In genomic region chr10:19941063-19941462, GRCm38 (mm10) we compare ENCODE assay signal across 9 mouse cellular contexts. TPM values are rescaled to one million over a fixed set of nuclear protein-coding genes. Genes with fewer than 3 reads are reported as not detected.
DNase-seq lines count a peak whose midpoint lies in the region; TF ChIP-seq lines count a peak whose summit lies in the region.
"Had no signal": no experiment of that assay in that cellular context is flagged by ENCODE, and none has a peak within 500 bp of the region (broad histone marks: within the 10 kb centered on the region; RNA-seq: fewer than 3 reads in every experiment).

No protein-coding gene starts in this region.

- H3K4me1 ChIP-seq in thymus, adult 2 months (replicated peaks; ENCODE audit: control insufficient read depth, insufficient read depth, low read length): peaks cover 21% of the 10 kb centered on the region

- WGBS in thymus, adult 2 months: 13% methylated on average over 6 of the region's 6 CpGs

- H3K27ac ChIP-seq in thymus, adult 2 months (ENCODE audit: control insufficient read depth, insufficient read depth, low read length): no peak overlapping the region
- H3K27ac ChIP-seq: limb, embryonic 15.5 days; stomach, embryonic 15.5 days had no signal

- H3K4me3 ChIP-seq in thymus, adult 2 months (ENCODE audit: control insufficient read depth, insufficient read depth, low read length): no peak overlapping the region
- H3K4me3 ChIP-seq: limb, embryonic 15.5 days; stomach, embryonic 15.5 days had no signal

- no peaks in the 10 kb centered on the region for H3K27me3 ChIP-seq in thymus, adult 2 months (ENCODE audit: control insufficient read depth, insufficient read depth, low read length)
- H3K27me3 ChIP-seq: limb, embryonic 15.5 days; stomach, embryonic 15.5 days had no signal

- no peaks in the 10 kb centered on the region for H3K36me3 ChIP-seq in thymus, adult 2 months (ENCODE audit: control insufficient read depth, insufficient read depth, low read length)
- H3K36me3 ChIP-seq: limb, embryonic 15.5 days; stomach, embryonic 15.5 days had no signal

- no peak for TF ChIP-seq CTCF in thymus, adult 2 months (IDR thresholded peaks at IDR 0.05; ENCODE audit: borderline replicate concordance, control insufficient read depth, extremely low read depth, insufficient read depth, low read length, poor library complexity)

- no peak for TF ChIP-seq POLR2A in thymus, adult 2 months (IDR thresholded peaks at IDR 0.05; ENCODE audit: control insufficient read depth, extremely low read depth, insufficient read depth, low read length, poor library complexity)

- DNase-seq in thymus, adult 2 months: peak; percentile 14
- no peak for DNase-seq in thymus, postnatal 0 days (ENCODE audit: low spot score)
- peak; percentile 85 for DNase-seq in heart, adult 8-10 months (ENCODE audit: low spot score)
- peak; percentile 46 for DNase-seq in kidney, postnatal 10 days
- peak; percentile 11 to 18 for DNase-seq in natural killer cell, adult 2 months (ENCODE audit: low spot score in 2 of 2)
- no peak for DNase-seq in cerebellum, postnatal 10 days
- DNase-seq in urinary bladder, postnatal 25 days (ENCODE audit: low spot score): no peak

RNA-seq across cellular contexts. Expression of gene Map3k5, which starts 6.8 kb away (rescaled TPM):
- polyA plus RNA-seq in thymus, adult 2 months (2012; rRNA removed): 2.9 and 3.5 TPM in 2 replicates
- 2.8 and 3.3 TPM in 2 replicates for polyA plus RNA-seq in thymus, postnatal 0 days (2015; fragmentation: Nextera tagmentation; extraction: Ambion mirVana)
- total RNA-seq in heart, adult 8-10 months (2022): 10 to 100 TPM; 39.6 to 45.7 (median 40.9) TPM

RNA-seq across cellular contexts. Expression of gene Pex7, which starts 33.6 kb away (rescaled TPM):
- 26.1 and 27.2 TPM in 2 replicates for polyA plus RNA-seq in thymus, adult 2 months (2012; rRNA removed)
- 67.6 and 82.6 TPM in 2 replicates for polyA plus RNA-seq in thymus, postnatal 0 days (2015; fragmentation: Nextera tagmentation; extraction: Ambion mirVana)
- 10 to 100 TPM; 32.5 to 36.9 (median 34.6) TPM for total RNA-seq in heart, adult 8-10 months (2022)

Comparison
In these comparisons a context has a peak if more than half of its experiments do, and no peak if none do; other contexts are left out.
1. DNase-seq: peak in thymus, adult 2 months (single experiment), heart, adult 8-10 months (single experiment), kidney, postnatal 10 days (single experiment) and natural killer cell, adult 2 months (2 of 2); none in thymus, postnatal 0 days (single experiment), cerebellum, postnatal 10 days (0 of 2) and urinary bladder, postnatal 25 days (single experiment).